Mouse (Mus musculus) bone marrow, adult 2 months (tissue): ENCODE results near the gene Cacna2d2.

Experiments
- CTCF ChIP-seq: fragments of 200-500 bp; IDR thresholded peaks from 2 replicates; pipeline ENCODE4 v1.5.1; 2011; ENCODE audit warnings: low read length, control low read depth; ENCODE audit not compliant: control insufficient read depth, insufficient read depth
- POLR2A ChIP-seq: fragments of 200-500 bp; IDR thresholded peaks from 2 replicates; pipeline ENCODE4 v1.6.1; 2011; ENCODE audit warnings: low read depth, mild to moderate bottlenecking, control low read depth, low read length, borderline replicate concordance; ENCODE audit not compliant: control insufficient read depth

DNA sequence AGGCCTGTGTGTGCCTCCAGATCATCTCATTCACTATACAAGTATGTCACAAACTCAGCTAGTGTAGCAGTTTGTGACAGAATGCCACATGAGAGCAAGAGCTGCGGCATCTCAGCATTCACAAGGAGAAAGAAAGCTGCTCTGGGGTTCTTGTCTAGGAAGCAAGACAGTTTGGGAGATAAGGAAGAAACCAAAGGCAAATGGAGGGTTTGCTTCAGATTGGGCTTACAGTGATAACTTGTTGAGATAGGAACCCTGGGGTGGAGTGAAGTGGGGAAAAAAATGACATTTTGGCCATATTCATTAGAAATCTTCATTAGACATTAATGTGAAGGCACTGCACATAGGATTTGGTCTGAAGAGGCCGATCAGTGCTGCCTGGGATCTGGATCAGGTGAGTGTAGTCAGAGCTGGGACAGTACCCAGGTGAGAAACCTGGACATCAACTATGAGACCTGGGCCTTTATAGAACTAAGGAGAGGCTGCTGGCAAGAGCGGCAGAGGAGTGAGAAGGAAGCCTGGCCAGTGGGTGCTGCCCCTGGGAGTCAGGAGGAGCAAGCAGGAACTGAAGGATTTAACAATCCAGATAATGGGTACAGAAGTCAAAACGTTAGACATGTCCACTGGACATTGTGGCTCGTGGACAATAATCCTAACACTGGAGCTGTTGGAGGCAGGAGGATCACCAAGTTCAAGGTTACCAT is 153.4 kb downstream of the Cacna2d2 start:
- TF ChIP-seq CTCF (no peak), POLR2A (no peak)
